Mouse (Mus musculus) naive thymus-derived CD4-positive, alpha-beta T cell, adult 2 months (primary cell): ENCODE results near the gene Galnt10.

Experiments
- DNase-seq: peaks from one replicate; pipeline ENCODE4 v3.0.0-alpha.2; 2011; ENCODE audit warnings: low read depth

Gene Galnt10

GRCm38 (mm10) chr11:57725926-57726325 is 80.7 kb downstream of the Galnt10 start:
- no peak for DNase-seq

- no peak for DNase-seq
Observed at GRCm38 (mm10) chr11:57727303-57727969, 82.2 kb downstream of the Galnt10 start.

- DNase-seq = no peak
Observed at GRCm38 (mm10) chr11:57732410-57733281, 87.4 kb downstream of the Galnt10 start.

- peak; percentile 70 for DNase-seq
Observed at GRCm38 (mm10) chr11:57747294-57748080, 102.2 kb downstream of the Galnt10 start.

GRCm38 (mm10) chr11:57753538-57754203 is 108.4 kb downstream of the Galnt10 start:
- DNase-seq = no peak

- DNase-seq = no peak
Observed at GRCm38 (mm10) chr11:57758621-57759020, 113.4 kb downstream of the Galnt10 start.

- no peak for DNase-seq
Observed at GRCm38 (mm10) chr11:57760509-57761058, 115.3 kb downstream of the Galnt10 start.

- no peak for DNase-seq
Observed at GRCm38 (mm10) chr11:57761347-57761746, 116.1 kb downstream of the Galnt10 start.

GRCm38 (mm10) chr11:57764124-57764523 is 118.9 kb downstream of the Galnt10 start:
- DNase-seq = peak; percentile 46

GRCm38 (mm10) chr11:57766617-57767016 is 121.4 kb downstream of the Galnt10 start:
- no peak for DNase-seq

- DNase-seq = no peak
Observed at GRCm38 (mm10) chr11:57767171-57767570, 121.9 kb downstream of the Galnt10 start.

GRCm38 (mm10) chr11:57770776-57771175 is 125.5 kb downstream of the Galnt10 start:
- no peak for DNase-seq

GRCm38 (mm10) chr11:57771676-57772075 is 126.4 kb downstream of the Galnt10 start:
- DNase-seq = no peak

- no peak for DNase-seq
Observed at GRCm38 (mm10) chr11:57773479-57773878, 128.2 kb downstream of the Galnt10 start.

GRCm38 (mm10) chr11:57773936-57774335 is 128.7 kb downstream of the Galnt10 start:
- no peak for DNase-seq

- DNase-seq = no peak
Observed at GRCm38 (mm10) chr11:57775868-57776267, 130.6 kb downstream of the Galnt10 start.

- DNase-seq = no peak
Observed at GRCm38 (mm10) chr11:57776546-57776945, 131.3 kb downstream of the Galnt10 start.

- peak; percentile 80 for DNase-seq
Observed at GRCm38 (mm10) chr11:57778349-57778748, 133.1 kb downstream of the Galnt10 start.

- DNase-seq = no peak
Observed at GRCm38 (mm10) chr11:57779824-57780223, 134.6 kb downstream of the Galnt10 start.

- DNase-seq = no peak
Observed at GRCm38 (mm10) chr11:57786616-57787418, 141.6 kb downstream of the Galnt10 start.

- peak; percentile 86 for DNase-seq
Observed at GRCm38 (mm10) chr11:57787913-57788312, 142.7 kb downstream of the Galnt10 start.
